Mouse (Mus musculus) mesoderm, embryonic 11.5 days (tissue): ENCODE data around the gene Klk7.
A peak's percentile ranks its signal among the peaks of the same experiment; 100 is the strongest.

Experiments used
- DNase-seq: peaks from one replicate; pipeline ENCODE4 v3.0.0-alpha.2; 2012; ENCODE audit warnings: low read depth, low spot score

Klk7 gene

GRCm38 (mm10) chr7:43810994-43811393, at the start of gene Klk7:
TSS of gene Klk7 (plus strand) at chr7:43811294.
- no peak for DNase-seq

DNA sequence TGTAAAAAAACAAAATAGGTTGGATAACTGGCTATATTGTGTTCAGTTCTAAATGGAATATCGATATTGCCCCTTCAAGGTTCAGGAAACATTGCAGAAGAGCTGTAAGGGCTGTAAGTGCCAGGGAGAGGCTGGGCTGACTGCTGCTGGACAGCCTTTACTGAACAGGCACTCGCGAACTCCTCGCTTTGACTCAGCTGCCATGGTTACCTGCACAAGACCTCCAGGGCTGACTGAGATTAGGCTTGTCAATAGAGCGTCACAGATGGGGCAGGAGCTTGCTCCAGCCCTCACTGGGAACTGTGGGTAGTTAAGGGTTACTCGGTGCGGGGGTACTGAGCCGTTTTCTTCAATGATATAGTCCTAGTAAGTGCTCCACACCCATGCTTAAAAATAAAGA, 44.6 kb upstream of the Klk7 start:
- no peak for DNase-seq

GRCm38 (mm10) chr7:43768597-43768996, 42.5 kb upstream of the Klk7 start, which contains the start of gene Klk12:
TSS of gene Klk12 (plus strand) at chr7:43768897.
- no peak for DNase-seq

- DNase-seq, result no peak
Observed at GRCm38 (mm10) chr7:43769636-43770035, 41.5 kb upstream of the Klk7 start.

DNA sequence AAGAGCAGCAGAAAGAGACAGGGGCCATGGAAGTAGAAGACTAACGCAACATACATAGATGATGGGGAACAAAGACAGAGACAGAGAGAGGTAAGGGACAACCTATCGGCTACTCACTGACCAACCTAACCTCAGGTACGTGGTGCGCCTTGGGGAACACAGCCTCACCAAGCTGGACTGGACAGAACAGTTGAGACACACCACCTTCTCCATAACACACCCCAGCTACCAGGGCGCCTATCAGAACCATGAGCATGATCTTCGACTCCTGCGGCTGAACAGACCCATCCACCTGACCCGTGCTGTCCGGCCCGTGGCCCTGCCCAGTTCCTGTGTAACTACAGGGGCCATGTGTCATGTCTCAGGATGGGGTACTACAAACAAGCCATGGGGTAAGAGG, 40.4 kb upstream of the Klk7 start:
- DNase-seq, result no peak

DNA sequence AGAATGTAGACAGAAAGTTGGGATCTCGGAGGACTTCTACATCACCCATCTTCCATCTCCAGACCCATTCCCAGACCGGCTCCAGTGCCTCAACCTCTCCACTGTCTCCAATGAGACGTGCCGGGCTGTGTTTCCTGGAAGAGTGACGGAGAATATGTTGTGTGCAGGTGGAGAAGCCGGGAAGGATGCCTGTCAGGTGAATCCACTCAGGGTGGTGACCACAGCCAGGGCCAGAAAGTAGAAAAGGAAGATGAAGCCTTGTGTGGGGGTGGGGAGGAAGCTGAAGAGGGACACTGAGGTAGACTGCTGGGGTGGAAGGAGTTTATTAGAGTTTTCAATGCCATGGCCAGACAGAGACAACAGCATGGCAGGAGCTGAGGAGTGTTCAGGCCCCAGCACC, 39.2 kb upstream of the Klk7 start:
- DNase-seq, result no peak

DNA sequence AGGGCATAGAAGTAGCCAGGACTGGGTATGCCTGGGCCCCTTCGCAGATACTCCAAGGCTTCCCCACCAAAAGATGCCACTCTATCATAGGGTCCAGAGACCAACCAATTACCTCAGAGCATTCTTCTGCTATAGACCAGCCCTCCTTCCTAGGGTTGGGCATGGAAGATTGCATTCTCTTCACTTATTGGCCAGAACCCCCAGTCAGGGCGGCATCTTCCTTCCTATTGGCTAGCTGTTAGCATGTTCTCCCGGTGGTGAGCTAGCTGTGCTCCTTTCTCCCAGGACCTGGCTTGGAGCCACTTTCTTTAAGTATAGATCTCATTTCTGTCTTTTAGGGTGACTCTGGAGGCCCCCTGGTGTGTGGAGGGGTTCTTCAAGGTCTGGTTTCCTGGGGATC, 38.2 kb upstream of the Klk7 start:
- DNase-seq, result no peak

DNA sequence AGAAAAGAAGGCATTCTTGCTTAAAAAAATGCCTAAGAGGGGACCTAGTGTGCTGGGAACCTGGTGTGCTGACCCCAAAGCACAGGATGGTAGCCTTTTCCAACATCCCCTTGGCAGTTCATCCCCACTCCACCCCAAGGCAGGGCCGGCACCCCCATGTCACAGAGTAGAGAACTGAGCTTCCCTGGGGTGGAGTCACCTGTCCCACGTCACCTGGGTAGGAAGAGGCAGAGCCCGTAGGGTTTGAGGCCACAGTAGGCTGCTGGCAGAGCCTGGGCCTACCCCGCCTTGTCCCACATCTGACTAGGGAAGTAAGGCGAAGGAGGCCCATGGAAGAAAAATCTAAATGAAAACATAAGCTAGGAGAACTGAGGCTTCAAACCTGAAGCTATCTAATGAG, 36.7 kb upstream of the Klk7 start, which contains the start of gene Klk11:
TSS of gene Klk11 (plus strand) at position 241 of the 400 bp plus-strand sequence.
- DNase-seq, result no peak

GRCm38 (mm10) chr7:43774802-43775201, 36.3 kb upstream of the Klk7 start:
- DNase-seq, result no peak

DNA sequence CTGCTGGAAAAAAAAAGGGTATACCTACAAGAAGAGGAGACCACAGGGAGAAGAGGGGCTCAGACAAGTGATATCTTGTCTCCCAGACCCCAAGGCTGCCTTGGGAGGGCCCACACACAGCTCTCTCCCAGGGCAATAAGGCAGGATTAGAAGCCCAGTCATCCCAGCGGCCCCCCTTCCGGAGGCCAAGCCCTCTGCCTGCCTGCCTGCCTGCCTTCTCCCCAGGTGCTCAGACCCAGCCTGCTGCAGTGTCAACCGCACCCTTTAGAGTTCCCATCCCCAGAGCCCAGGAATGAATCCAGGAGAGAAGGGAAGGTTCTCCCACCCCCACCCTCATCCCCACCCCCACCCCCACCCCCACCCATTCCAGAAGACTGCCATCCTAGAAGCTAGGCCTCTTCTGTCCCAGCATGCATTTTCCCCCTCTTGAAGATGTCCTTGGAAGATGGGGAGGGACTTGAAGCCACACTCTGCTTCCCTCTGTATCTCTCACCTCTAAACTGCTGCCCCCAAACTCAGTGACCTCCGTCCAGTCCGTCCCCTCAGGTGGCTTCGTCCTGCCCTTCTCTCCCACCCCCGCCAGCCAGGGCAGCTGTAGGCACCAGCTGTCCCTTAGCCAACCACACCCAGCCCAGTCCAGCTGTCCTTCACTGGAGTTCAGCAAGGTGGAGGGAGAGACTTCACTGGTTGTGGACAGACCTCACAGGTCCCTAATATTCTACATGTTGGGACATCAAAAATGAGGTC, 35.6 kb upstream of the Klk7 start:
- DNase-seq, result no peak

DNA sequence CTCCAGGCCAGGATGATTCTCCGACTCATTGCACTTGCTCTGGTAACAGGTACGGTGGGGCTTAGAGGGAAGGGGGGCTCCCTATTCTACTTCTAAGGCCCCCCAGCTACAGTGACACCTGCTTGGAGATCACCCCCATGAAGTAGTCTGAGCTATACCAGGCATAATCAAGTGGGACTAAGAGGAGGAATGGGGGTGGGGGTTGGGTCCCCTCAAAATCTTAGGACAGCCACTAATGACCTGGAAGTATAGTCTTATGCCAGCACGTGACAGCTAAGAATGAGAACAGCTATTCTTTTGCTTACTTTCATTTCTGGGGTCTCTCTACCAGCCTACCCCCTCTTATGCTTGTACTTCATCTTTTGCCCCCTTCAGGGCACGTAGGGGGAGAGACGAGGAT, 34.6 kb upstream of the Klk7 start:
- DNase-seq, result no peak

- DNase-seq, result no peak
Observed at GRCm38 (mm10) chr7:43777423-43777822, 33.7 kb upstream of the Klk7 start.

DNA sequence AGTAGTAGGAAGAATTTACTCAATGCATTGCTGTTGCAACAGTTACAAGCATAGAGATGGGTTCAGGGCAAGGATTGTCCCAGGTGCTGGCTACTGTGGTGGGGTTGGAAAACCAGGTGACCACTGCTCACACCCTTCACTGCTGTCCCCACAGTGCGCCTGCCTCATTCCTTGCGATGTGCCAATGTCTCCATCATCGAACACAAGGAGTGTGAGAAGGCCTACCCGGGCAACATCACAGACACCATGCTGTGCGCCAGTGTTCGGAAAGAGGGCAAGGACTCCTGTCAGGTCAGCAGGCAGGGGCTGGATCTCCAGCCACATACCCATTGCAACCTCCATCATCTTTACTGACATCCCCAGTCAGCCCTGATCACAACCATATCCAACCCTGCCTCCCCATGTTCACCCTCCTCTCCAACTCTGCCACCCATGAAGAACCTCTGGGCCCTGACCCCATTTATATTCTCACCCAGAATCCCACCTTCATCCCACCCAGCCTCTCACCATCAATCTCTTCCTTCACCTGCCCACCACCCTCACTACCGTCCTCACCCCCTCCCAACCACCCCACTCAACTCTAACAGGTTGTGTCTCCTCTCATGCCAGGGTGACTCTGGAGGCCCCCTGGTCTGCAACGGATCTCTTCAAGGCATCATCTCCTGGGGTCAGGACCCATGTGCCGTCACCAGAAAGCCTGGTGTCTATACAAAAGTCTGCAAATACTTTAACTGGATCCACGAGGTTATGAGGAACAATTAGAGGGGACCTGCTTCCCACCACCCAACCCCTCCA, 32.7 kb upstream of the Klk7 start:
- DNase-seq, result no peak

- DNase-seq, result no peak
Observed at GRCm38 (mm10) chr7:43780241-43780640, 30.9 kb upstream of the Klk7 start.

DNA sequence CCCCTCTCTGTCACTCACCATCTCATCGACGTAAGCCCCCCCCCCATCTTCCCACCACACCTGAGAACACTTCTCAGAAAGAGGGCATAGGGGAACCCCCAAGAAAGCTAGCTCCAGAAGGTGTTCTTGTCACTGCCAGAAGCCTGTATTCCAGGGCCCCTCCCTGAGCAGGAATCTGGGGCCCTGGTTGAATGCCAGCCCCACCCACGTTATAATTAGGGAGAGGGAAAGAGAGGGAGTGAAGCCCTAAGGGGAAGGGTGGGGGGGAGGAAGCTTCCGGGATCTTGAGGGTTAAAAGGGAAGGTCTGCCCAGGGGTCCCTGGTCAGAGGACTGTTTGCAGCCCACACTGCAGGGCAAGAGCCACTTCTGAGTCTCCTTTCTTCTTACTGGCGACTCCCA, 30.3 kb upstream of the Klk7 start, which contains the start of gene Klk10:
TSS of gene Klk10 (plus strand) at position 290 of the 400 bp plus-strand sequence.
- no peak for DNase-seq

DNA sequence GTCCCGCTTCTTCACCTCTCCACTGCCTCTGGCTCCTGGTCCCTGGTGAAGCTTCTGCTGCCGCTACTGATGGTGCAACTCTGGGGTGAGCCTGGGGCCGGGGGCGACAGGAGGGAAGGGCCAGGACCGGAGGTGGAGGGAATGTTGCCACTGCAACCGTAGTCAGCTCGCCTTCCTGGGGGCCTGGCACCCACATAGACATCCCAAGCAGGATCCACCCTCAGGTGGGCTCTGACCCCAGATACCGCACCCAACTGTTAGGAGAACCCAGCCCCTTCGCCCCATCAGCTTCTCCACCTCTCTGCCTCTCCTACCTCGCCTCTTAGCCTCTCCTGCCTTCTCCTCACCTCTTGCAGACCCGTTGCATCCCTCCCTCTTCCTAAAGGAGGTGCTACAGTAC, 29.6 kb upstream of the Klk7 start:
- DNase-seq, result no peak

DNA sequence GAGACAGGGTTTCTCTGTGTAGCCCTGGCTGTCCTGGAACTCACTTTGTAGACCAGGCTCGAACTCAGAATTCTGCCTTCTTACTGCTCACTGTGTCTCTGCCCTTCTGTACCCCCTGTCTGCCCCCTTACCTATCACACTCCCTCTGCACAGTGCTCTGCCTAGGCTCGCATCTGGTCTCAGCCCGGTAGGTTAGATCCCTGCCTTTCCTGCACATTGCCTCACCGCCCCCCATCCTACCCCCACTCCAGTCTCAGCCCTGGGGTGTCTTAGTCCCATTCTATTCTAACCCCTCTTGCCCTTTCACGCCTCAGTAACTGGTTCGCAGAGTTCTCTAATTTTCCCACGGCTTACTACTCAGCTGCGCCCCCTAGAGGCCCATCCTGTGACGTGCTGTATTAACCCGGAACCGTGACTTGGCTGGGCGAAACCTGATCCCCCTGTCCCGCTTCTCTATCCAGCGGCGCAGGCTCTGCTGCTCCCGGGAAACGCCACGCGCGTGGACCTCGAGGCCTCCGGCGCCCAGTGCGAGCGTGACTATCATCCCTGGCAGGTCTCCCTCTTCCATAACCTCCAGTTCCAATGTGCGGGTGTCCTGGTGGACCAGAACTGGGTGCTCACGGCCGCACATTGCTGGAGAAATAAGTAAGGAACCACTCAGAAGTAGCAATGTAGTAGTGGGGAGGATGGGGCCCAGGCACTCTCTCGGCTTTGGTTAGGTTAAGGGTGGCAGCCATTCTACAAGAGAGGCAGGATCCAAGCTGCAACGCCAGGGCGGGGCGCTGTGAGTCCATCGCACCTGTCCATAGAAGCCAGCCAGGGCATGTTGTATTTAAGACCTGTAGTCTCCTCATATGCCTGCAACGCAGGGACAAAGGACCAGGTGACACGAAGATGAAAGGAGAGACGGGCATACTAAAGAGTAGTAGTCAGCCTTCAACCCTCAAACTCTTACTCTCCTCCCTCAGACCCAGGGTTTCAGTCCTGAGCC, 28.5 kb upstream of the Klk7 start:
- peak; percentile 90 for DNase-seq

- no peak for DNase-seq
Observed at GRCm38 (mm10) chr7:43785286-43785685, 25.8 kb upstream of the Klk7 start.

- DNase-seq, result no peak
Observed at GRCm38 (mm10) chr7:43788096-43788495, 23.0 kb upstream of the Klk7 start.

- no peak for DNase-seq
Observed at GRCm38 (mm10) chr7:43789295-43789694, 21.8 kb upstream of the Klk7 start.

DNA sequence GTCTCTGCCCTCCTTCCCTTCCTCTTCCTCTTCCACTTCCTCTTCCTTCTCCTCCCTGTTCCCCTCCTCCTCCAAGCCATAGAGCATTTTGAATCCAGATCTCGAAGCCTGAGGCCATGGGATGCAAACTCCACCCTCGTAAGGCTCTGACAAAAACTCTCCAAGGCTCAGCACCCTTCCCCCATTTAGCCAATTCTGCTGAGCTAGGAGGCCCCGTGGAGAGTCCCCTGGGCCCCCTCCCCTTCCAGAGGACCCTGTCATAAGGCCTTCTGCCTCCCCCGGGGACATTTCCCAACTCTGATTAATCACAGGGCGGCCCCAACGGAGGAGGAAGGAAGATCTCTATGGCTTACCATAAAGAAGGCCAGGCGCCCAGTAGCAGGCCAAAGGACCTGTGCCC, 19.5 kb upstream of the Klk7 start, which contains the start of gene Klk9:
TSS of gene Klk9 (plus strand) at position 301 of the 400 bp plus-strand sequence.
- DNase-seq, result no peak

- DNase-seq, result no peak
Observed at GRCm38 (mm10) chr7:43796355-43796754, 14.7 kb upstream of the Klk7 start.
